Mouse (Mus musculus): ENCODE measurements around the gene Olfr963. TPM values are rescaled to one million over a fixed set of nuclear protein-coding genes. Genes with fewer than 3 reads are reported as not detected.

Gene Olfr963
- total RNA-seq, 2 experiments from 2014 or later = not detected

DNA sequence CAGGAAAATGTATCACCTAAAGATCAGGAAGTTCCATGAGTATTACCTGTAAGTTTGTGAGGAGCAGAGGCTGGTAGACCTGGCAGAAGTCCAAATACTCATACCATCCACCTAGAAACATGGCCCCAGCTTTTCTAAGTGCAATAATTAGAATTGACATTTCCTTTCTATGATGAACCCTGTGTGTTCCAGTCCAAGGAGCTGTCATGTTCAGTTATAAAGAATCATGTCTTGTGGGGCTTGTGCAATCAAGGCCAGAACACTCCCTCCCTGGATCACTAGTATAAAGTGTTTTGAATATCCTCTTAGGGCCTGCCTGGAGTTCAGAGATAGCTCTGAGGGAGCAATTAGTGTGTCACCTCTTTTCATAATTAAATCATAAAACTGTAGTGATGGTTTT lies 40.0 kb downstream of the Olfr963 start, which contains the start of gene Olfr149:
Olfr149 (minus strand) TSS at position 101 of the 400 bp plus-strand sequence.
- Histone ChIP-seq H3K27ac (no peak within 1 kb of the TSS), H3K4me3 (no peak within 1 kb of the TSS)
- TF ChIP-seq CTCF (IDR thresholded peaks at IDR 0.05) = no peak
- intact Hi-C loops (cut with DNase I) = no loop called here
- no peak for DNase-seq (ENCODE audit: extremely low spot score in 1 of 2, low spot score in 2 of 2)

DNA sequence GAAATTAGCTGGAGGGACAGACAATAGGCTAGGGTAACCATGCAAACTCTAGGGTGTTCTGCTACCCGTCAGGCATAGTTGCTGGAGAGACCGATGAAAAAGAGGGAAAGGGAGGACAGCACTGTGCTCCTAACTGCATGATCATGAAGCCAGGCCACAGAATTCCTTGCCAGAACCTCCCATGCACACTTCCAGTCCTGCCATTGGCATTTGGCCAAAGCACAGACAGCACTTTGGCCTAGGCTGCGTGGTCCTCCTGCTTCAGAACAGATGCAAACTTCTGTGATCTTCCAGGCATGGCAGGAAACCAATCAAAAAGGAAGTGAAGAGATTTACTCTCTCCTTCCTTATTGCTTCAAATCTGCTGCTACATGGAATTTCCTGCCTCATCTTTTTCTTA lies 42.0 kb downstream of the Olfr963 start:
- H3K27ac ChIP-seq = no peak overlapping the region
- TF ChIP-seq CTCF (IDR thresholded peaks at IDR 0.05) = no peak
- intact Hi-C loops (cut with DNase I) = no loop called here
- no peak for DNase-seq (ENCODE audit: extremely low spot score in 1 of 2, low spot score in 2 of 2)
- no peak overlapping the region for H3K4me3 ChIP-seq

DNA sequence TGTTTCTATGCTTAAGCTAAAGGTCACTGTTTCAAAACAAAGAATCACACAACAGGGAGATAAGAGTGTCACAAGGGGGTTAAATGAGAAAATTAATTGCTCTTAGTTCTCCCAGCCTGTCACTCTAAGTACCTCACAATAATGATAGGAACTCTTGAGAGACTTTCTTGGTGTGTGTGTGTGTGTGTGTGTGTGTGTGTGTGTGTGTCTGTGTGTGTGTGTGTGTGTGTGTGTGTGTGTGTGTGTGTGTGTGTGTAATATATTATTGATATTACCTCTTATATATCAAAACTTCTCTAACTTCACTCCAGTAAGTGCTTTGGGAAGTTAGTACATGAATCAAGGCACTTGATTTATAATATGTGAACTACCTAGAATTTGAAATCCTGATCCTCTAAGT lies 44.0 kb downstream of the Olfr963 start, which contains the start of gene Olfr965:
Olfr965 (plus strand) TSS at position 301 of the 400 bp plus-strand sequence.
- DNase-seq (ENCODE audit: extremely low spot score in 1 of 2, low spot score in 2 of 2) = no peak
- intact Hi-C loops (cut with DNase I) = no loop called here
- Histone ChIP-seq H3K27ac (no peak within 1 kb of the TSS), H3K4me3 (no peak within 1 kb of the TSS)
- TF ChIP-seq CTCF (IDR thresholded peaks at IDR 0.05) = no peak

Other genes with a start within 250 kb of the Olfr963 start
- not detected for gene Olfr952, start 240.1 kb upstream of the Olfr963 start, total RNA-seq (2021)
- gene Olfr954, start 210.5 kb upstream of the Olfr963 start, total RNA-seq (2021) = not detected
- gene Olfr955, start 195.3 kb upstream of the Olfr963 start, total RNA-seq (2021) = not detected
- gene Olfr44, start 173.2 kb upstream of the Olfr963 start, total RNA-seq (2021) = not detected
- gene Olfr957, start 151.4 kb upstream of the Olfr963 start, total RNA-seq (2021) = not detected
- not detected for gene Olfr958, start 113.2 kb upstream of the Olfr963 start, total RNA-seq (2021)
- gene Olfr959, start 91.6 kb upstream of the Olfr963 start, total RNA-seq (2021) = not detected
- 1 to 10 TPM; 4.5 to 9.2 TPM for gene AW551984, start 62.8 kb upstream of the Olfr963 start, total RNA-seq (2021)
- not detected for gene Olfr148, start 56.5 kb upstream of the Olfr963 start, total RNA-seq (2021)
- not detected for gene Olfr960, start 45.8 kb upstream of the Olfr963 start, total RNA-seq (2021)
- gene Olfr961, start 22.1 kb upstream of the Olfr963 start, total RNA-seq (2021) = not detected
- not detected for gene Olfr149, start 39.9 kb downstream of the Olfr963 start, total RNA-seq (2021)
- not detected for gene Olfr965, start 44.1 kb downstream of the Olfr963 start, total RNA-seq (2021)
- gene Olfr150, start 63.8 kb downstream of the Olfr963 start, total RNA-seq (2021) = not detected
- not detected for gene Olfr967, start 79.0 kb downstream of the Olfr963 start, total RNA-seq (2021)
- not detected for gene Olfr968, start 116.0 kb downstream of the Olfr963 start, total RNA-seq (2021)
- not detected for gene Olfr969, start 123.7 kb downstream of the Olfr963 start, total RNA-seq (2021)
- gene Olfr970, start 141.7 kb downstream of the Olfr963 start, total RNA-seq (2021) = not detected
- gene Olfr971, start 169.7 kb downstream of the Olfr963 start, total RNA-seq (2021) = not detected
- gene Olfr972, start 199.2 kb downstream of the Olfr963 start, total RNA-seq (2021) = not detected
- gene Olfr229, start 240.1 kb downstream of the Olfr963 start, total RNA-seq (2021) = not detected

Data from left cerebral cortex, adult 2 months (tissue).